Mouse (Mus musculus) liver, embryonic 14.5 days (tissue): ENCODE results near the gene Olfr1101. TPM values are rescaled to one million over a fixed set of nuclear protein-coding genes. Genes with fewer than 3 reads are reported as not detected.

ENCODE experiments used
- ATAC-seq: fragments of 200-750 bp; cut with Nextera tagmentation; 2 replicates; pipeline ENCODE4 v1.8.0; 2017; ENCODE audit warnings: moderate number of reproducible peaks, mild to moderate bottlenecking, moderate library complexity; ENCODE audit not compliant: insufficient read depth
- DNase-seq, 3 experiments: peaks; one replicate each; pipeline ENCODE4 v3.0.0-alpha.2; 2012 to 2013; ENCODE audit warnings: low read depth in 3 of 3, low spot score in 3 of 3
- H3K27ac ChIP-seq: fragments of 300-500 bp; sonication (generic); 2 replicates; pipeline ENCODE4 v1.5.1; 2014; ENCODE audit warnings: moderate library complexity, mild to moderate bottlenecking, control low read depth, inconsistent platforms
- H3K27me3 ChIP-seq: fragments of 300-500 bp; sonication (generic); 2 replicates; pipeline ENCODE4 v1.6.1; 2014; ENCODE audit warnings: mild to moderate bottlenecking, low read length, moderate library complexity; ENCODE audit not compliant: control insufficient read depth, insufficient read depth
- H3K36me3 ChIP-seq: fragments of 300-500 bp; sonication (generic); replicated peaks from 2 replicates; pipeline ENCODE4 v1.6.1; 2014; ENCODE audit warnings: low read depth; ENCODE audit not compliant: control insufficient read depth, insufficient read depth
- H3K4me1 ChIP-seq, 2 experiments: fragments of 200-500 bp in 1 of 2; fragments of 300-500 bp in 1 of 2; sonication (generic) in 1 of 2; replicated peaks; 2 replicates each; pipeline ENCODE4 v1.6.1; 2012 to 2014; ENCODE audit warnings: antibody characterized with exemption in 1 of 2, inconsistent platforms in 1 of 2, low read length in 1 of 2; ENCODE audit not compliant: control insufficient read depth in 2 of 2, insufficient read depth in 2 of 2
- H3K4me2 ChIP-seq: fragments of 300-500 bp; sonication (generic); 2 replicates; pipeline ENCODE4 v1.6.1; 2014; ENCODE audit warnings: low read depth, mild to moderate bottlenecking, control low read depth, moderate library complexity
- H3K4me3 ChIP-seq, 2 experiments: fragments of 200-500 bp in 1 of 2; fragments of 300-500 bp in 1 of 2; sonication (generic) in 1 of 2; 2 replicates each; pipeline ENCODE4 v1.5.1; 2012 to 2014; ENCODE audit warnings: low read depth in 2 of 2, low read length in 2 of 2, mild to moderate bottlenecking in 2 of 2, control low read depth in 1 of 2, inconsistent platforms in 1 of 2, moderate library complexity in 1 of 2; ENCODE audit not compliant: insufficient read depth in 1 of 2
- H3K9ac ChIP-seq: fragments of 300-500 bp; sonication (generic); replicated peaks from 2 replicates; pipeline ENCODE4 v1.6.1; 2014; ENCODE audit warnings: mild to moderate bottlenecking, control low read depth, moderate library complexity
- H3K9me3 ChIP-seq: fragments of 300-500 bp; sonication (generic); 2 replicates; pipeline ENCODE4 v1.6.1; 2016; ENCODE audit warnings: low read length, mixed read lengths; ENCODE audit not compliant: control insufficient read depth
- CTCF ChIP-seq: IDR thresholded peaks from 2 replicates; pipeline ENCODE4 v1.5.1; 2016; ENCODE audit warnings: antibody characterized with exemption, low read depth, control low read depth
- EP300 ChIP-seq: IDR thresholded peaks from 2 replicates; pipeline ENCODE4 v1.6.1; 2016; ENCODE audit warnings: antibody characterized with exemption, low read depth
- WGBS: fragments of 180-500 bp; shearing (Covaris S2); extraction: QIAGEN DNeasy Blood & Tissue Kit; methylation state at CpG from one replicate; pipeline ENCODE4 v1.1.7; 2014; ENCODE audit not compliant: insufficient replicate concordance; 5-methylcytosine and 5-hydroxymethylcytosine counted together
- polyA plus RNA-seq, 2 experiments: library from polyadenylated mRNA; depleted of rRNA in 1 of 2; stranded (reverse) in 1 of 2; unstranded in 1 of 2; fragments of >200 nt; fragmentation: Nextera tagmentation in 1 of 2; extraction: Ambion mirVana in 1 of 2; gene quantifications; 2 replicates each; pipeline versions ENCODE4 v1.2.1 to v1.2.3; 2012 to 2014

Gene Olfr1101
- polyA plus RNA-seq, 2 experiments = not detected

- ATAC-seq (no peak), DNase-seq (no peak)
- no peak within 1 kb of the TSS for H3K4me3 ChIP-seq
- no peaks in the 10 kb centered on the region for H3K9me3 ChIP-seq
- no peaks in the 10 kb centered on the region for H3K4me1 ChIP-seq
- H3K36me3 ChIP-seq = no peaks in the 10 kb centered on the region
- H3K27ac ChIP-seq = no peak within 1 kb of the TSS
- H3K27me3 ChIP-seq = no peaks in the 10 kb centered on the region
- WGBS = 51% methylated on average over 1 of the region's 1 CpGs
- no peak within 1 kb of the TSS for H3K9ac ChIP-seq
- H3K4me2 ChIP-seq = no peak within 1 kb of the TSS
- TF ChIP-seq CTCF = no peak
- TF ChIP-seq EP300 = no peak
These were observed 30.4 kb downstream of the Olfr1101 start, which contains the start of gene Olfr1099 for GRCm38 (mm10) chr2:86960593-86960992. Olfr1099 (minus strand) TSS chr2:86960693.

Other genes with a start within 250 kb of the Olfr1101 start
- not detected in 2 replicates for gene Olfr1090, start 232.2 kb downstream of the Olfr1101 start, polyA plus RNA-seq (2012; rRNA removed)
- not detected in 2 replicates for gene Olfr1090, start 232.2 kb downstream of the Olfr1101 start, polyA plus RNA-seq (2014; fragmentation: Nextera tagmentation; extraction: Ambion mirVana)
- gene Olfr1093, start 208.7 kb downstream of the Olfr1101 start, polyA plus RNA-seq (2012; rRNA removed) = not detected in 2 replicates
- gene Olfr1093, start 208.7 kb downstream of the Olfr1101 start, polyA plus RNA-seq (2014; fragmentation: Nextera tagmentation; extraction: Ambion mirVana) = not detected in 2 replicates
- gene Olfr141, start 181.2 kb downstream of the Olfr1101 start, polyA plus RNA-seq (2012; rRNA removed) = not detected in 2 replicates
- gene Olfr141, start 181.2 kb downstream of the Olfr1101 start, polyA plus RNA-seq (2014; fragmentation: Nextera tagmentation; extraction: Ambion mirVana) = not detected in 2 replicates
- not detected in 2 replicates for gene Olfr1094, start 166.6 kb downstream of the Olfr1101 start, polyA plus RNA-seq (2012; rRNA removed)
- not detected in 2 replicates for gene Olfr1094, start 166.6 kb downstream of the Olfr1101 start, polyA plus RNA-seq (2014; fragmentation: Nextera tagmentation; extraction: Ambion mirVana)
- not detected in 2 replicates for gene Olfr1095, start 139.5 kb downstream of the Olfr1101 start, polyA plus RNA-seq (2012; rRNA removed)
- not detected in 2 replicates for gene Olfr1095, start 139.5 kb downstream of the Olfr1101 start, polyA plus RNA-seq (2014; fragmentation: Nextera tagmentation; extraction: Ambion mirVana)
- gene Gm13723, start 116.4 kb downstream of the Olfr1101 start, polyA plus RNA-seq (2012; rRNA removed) = not detected in 2 replicates
- not detected in 2 replicates for gene Gm13723, start 116.4 kb downstream of the Olfr1101 start, polyA plus RNA-seq (2014; fragmentation: Nextera tagmentation; extraction: Ambion mirVana)
- not detected in 2 replicates for gene Olfr1097, start 99.0 kb downstream of the Olfr1101 start, polyA plus RNA-seq (2012; rRNA removed)
- gene Olfr1097, start 99.0 kb downstream of the Olfr1101 start, polyA plus RNA-seq (2014; fragmentation: Nextera tagmentation; extraction: Ambion mirVana) = not detected in 2 replicates
- not detected in 2 replicates for gene Olfr1098, start 66.7 kb downstream of the Olfr1101 start, polyA plus RNA-seq (2012; rRNA removed)
- not detected in 2 replicates for gene Olfr1098, start 66.7 kb downstream of the Olfr1101 start, polyA plus RNA-seq (2014; fragmentation: Nextera tagmentation; extraction: Ambion mirVana)
- not detected in 2 replicates for gene Olfr1099, start 30.5 kb downstream of the Olfr1101 start, polyA plus RNA-seq (2012; rRNA removed)
- not detected in 2 replicates for gene Olfr1099, start 30.5 kb downstream of the Olfr1101 start, polyA plus RNA-seq (2014; fragmentation: Nextera tagmentation; extraction: Ambion mirVana)
- not detected in 2 replicates for gene Olfr1100, start 11.3 kb downstream of the Olfr1101 start, polyA plus RNA-seq (2012; rRNA removed)
- gene Olfr1100, start 11.3 kb downstream of the Olfr1101 start, polyA plus RNA-seq (2014; fragmentation: Nextera tagmentation; extraction: Ambion mirVana) = not detected in 2 replicates
- not detected in 2 replicates for gene Olfr1102, start 7.2 kb upstream of the Olfr1101 start, polyA plus RNA-seq (2012; rRNA removed)
- gene Olfr1102, start 7.2 kb upstream of the Olfr1101 start, polyA plus RNA-seq (2014; fragmentation: Nextera tagmentation; extraction: Ambion mirVana) = not detected in 2 replicates
- gene Olfr1104, start 35.9 kb upstream of the Olfr1101 start, polyA plus RNA-seq (2012; rRNA removed) = not detected in 2 replicates
- gene Olfr1104, start 35.9 kb upstream of the Olfr1101 start, polyA plus RNA-seq (2014; fragmentation: Nextera tagmentation; extraction: Ambion mirVana) = not detected in 2 replicates
- not detected in 2 replicates for gene Olfr1105, start 45.3 kb upstream of the Olfr1101 start, polyA plus RNA-seq (2012; rRNA removed)
- gene Olfr1105, start 45.3 kb upstream of the Olfr1101 start, polyA plus RNA-seq (2014; fragmentation: Nextera tagmentation; extraction: Ambion mirVana) = not detected in 2 replicates
- not detected in 2 replicates for gene Olfr1106, start 61.1 kb upstream of the Olfr1101 start, polyA plus RNA-seq (2012; rRNA removed)
- not detected in 2 replicates for gene Olfr1106, start 61.1 kb upstream of the Olfr1101 start, polyA plus RNA-seq (2014; fragmentation: Nextera tagmentation; extraction: Ambion mirVana)
- not detected in 2 replicates for gene Olfr1107, start 84.6 kb upstream of the Olfr1101 start, polyA plus RNA-seq (2012; rRNA removed)
- gene Olfr1107, start 84.6 kb upstream of the Olfr1101 start, polyA plus RNA-seq (2014; fragmentation: Nextera tagmentation; extraction: Ambion mirVana) = not detected in 2 replicates
- not detected in 2 replicates for gene Olfr1109, start 104.8 kb upstream of the Olfr1101 start, polyA plus RNA-seq (2012; rRNA removed)
- not detected in 2 replicates for gene Olfr1109, start 104.8 kb upstream of the Olfr1101 start, polyA plus RNA-seq (2014; fragmentation: Nextera tagmentation; extraction: Ambion mirVana)
- not detected in 2 replicates for gene Olfr259, start 123.3 kb upstream of the Olfr1101 start, polyA plus RNA-seq (2012; rRNA removed)
- not detected in 2 replicates for gene Olfr259, start 123.3 kb upstream of the Olfr1101 start, polyA plus RNA-seq (2014; fragmentation: Nextera tagmentation; extraction: Ambion mirVana)
- not detected in 2 replicates for gene Olfr1110, start 149.1 kb upstream of the Olfr1101 start, polyA plus RNA-seq (2012; rRNA removed)
- gene Olfr1110, start 149.1 kb upstream of the Olfr1101 start, polyA plus RNA-seq (2014; fragmentation: Nextera tagmentation; extraction: Ambion mirVana) = not detected in 2 replicates
- not detected in 2 replicates for gene Olfr1111, start 161.4 kb upstream of the Olfr1101 start, polyA plus RNA-seq (2012; rRNA removed)
- gene Olfr1111, start 161.4 kb upstream of the Olfr1101 start, polyA plus RNA-seq (2014; fragmentation: Nextera tagmentation; extraction: Ambion mirVana) = not detected in 2 replicates
- not detected in 2 replicates for gene Olfr1112, start 196.6 kb upstream of the Olfr1101 start, polyA plus RNA-seq (2012; rRNA removed)
- not detected in 2 replicates for gene Olfr1112, start 196.6 kb upstream of the Olfr1101 start, polyA plus RNA-seq (2014; fragmentation: Nextera tagmentation; extraction: Ambion mirVana)
- not detected in 2 replicates for gene Olfr1113, start 217.7 kb upstream of the Olfr1101 start, polyA plus RNA-seq (2012; rRNA removed)
- not detected in 2 replicates for gene Olfr1113, start 217.7 kb upstream of the Olfr1101 start, polyA plus RNA-seq (2014; fragmentation: Nextera tagmentation; extraction: Ambion mirVana)